Mouse (Mus musculus): ENCODE results near the gene Asb14. TPM values are rescaled to one million over a fixed set of nuclear protein-coding genes. Genes with fewer than 3 reads are reported as not detected.

The Asb14 gene
- total and polyA plus RNA-seq, 2 experiments from 2014 or later, result 0.16 to 0.38 TPM

DNA sequence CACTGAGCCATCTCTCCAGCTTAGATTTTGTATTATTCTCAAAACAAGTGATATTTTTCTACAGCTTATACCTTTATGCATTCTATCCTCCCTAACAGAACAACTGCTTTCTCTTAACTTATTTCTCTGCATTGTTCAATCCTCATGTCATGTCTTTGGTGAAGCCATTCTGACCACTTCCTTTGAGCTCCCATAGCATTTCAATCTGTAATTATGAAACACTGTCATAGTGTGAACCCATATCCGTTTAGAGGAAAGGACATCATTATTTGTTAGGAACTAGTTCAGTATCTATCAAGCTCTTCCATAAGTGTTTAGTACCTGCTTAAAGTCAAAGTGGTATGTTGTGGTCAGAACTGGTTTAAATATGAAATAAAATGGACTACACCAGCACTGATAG is 66.2 kb downstream of the Asb14 start:
- Histone ChIP-seq H3K4me3 (ENCODE audit: low read depth, low read length) (no peak overlapping the region), H3K9ac (no peak overlapping the region), H3K27ac (ENCODE audit: low read depth, low read length) (no peak overlapping the region), H3K9me3 (ENCODE audit: low read length) (no peaks in the 10 kb centered on the region), H3K4me1 (ENCODE audit: insufficient read depth) (no peaks in the 10 kb centered on the region), H3K36me3 (ENCODE audit: insufficient read depth) (peaks cover 25% of the 10 kb centered on the region), H3K4me2 (ENCODE audit: low read depth) (no peak overlapping the region), H3K27me3 (ENCODE audit: insufficient read depth, low read length) (no peaks in the 10 kb centered on the region)
- ATAC-seq (no peak), DNase-seq (no peak)
- TF ChIP-seq CTCF (IDR thresholded peaks at IDR 0.05; ENCODE audit: low read depth), result no peak
- 91% methylated on average over 1 of the region's 1 CpGs for WGBS

Other genes with a start within 250 kb of the Asb14 start
- gene Pde12, start 224.7 kb upstream of the Asb14 start, total RNA-seq (2014; rRNA removed), result 15.7 and 21.1 TPM in 2 replicates
- gene Pde12, start 224.7 kb upstream of the Asb14 start, polyA plus RNA-seq (2015; fragmentation: Nextera tagmentation; extraction: Ambion mirVana), result 10.7 and 10.9 TPM in 2 replicates
- gene Dnah12, start 201.3 kb upstream of the Asb14 start, total RNA-seq (2014; rRNA removed), result 0.38 and 0.67 TPM in 2 replicates
- gene Dnah12, start 201.3 kb upstream of the Asb14 start, polyA plus RNA-seq (2015; fragmentation: Nextera tagmentation; extraction: Ambion mirVana), result 0.06 and 0.19 TPM in 2 replicates
- gene Appl1, start 76.7 kb downstream of the Asb14 start, total RNA-seq (2014; rRNA removed), result 74.8 and 81.2 TPM in 2 replicates
- gene Appl1, start 76.7 kb downstream of the Asb14 start, polyA plus RNA-seq (2015; fragmentation: Nextera tagmentation; extraction: Ambion mirVana), result 52.7 and 63.9 TPM in 2 replicates
- not detected in 2 replicates for gene Hesx1, start 99.9 kb downstream of the Asb14 start, total RNA-seq (2014; rRNA removed)
- not detected in 2 replicates for gene Hesx1, start 99.9 kb downstream of the Asb14 start, polyA plus RNA-seq (2015; fragmentation: Nextera tagmentation; extraction: Ambion mirVana)
- 5.7 and 7.2 TPM in 2 replicates for gene Il17rd, start 144.4 kb downstream of the Asb14 start, total RNA-seq (2014; rRNA removed)
- 0.62 and 1.5 TPM in 2 replicates for gene Il17rd, start 144.4 kb downstream of the Asb14 start, polyA plus RNA-seq (2015; fragmentation: Nextera tagmentation; extraction: Ambion mirVana)
- gene Arhgef3, start 220.3 kb downstream of the Asb14 start, total RNA-seq (2014; rRNA removed), result 17.3 and 17.7 TPM in 2 replicates
- gene Arhgef3, start 220.3 kb downstream of the Asb14 start, polyA plus RNA-seq (2015; fragmentation: Nextera tagmentation; extraction: Ambion mirVana), result 9.1 and 12.3 TPM in 2 replicates